Mouse (Mus musculus) stomach, postnatal 0 days (tissue): Measurements from ENCODE around the gene Gpr19.

Source experiments
- CTCF ChIP-seq: IDR thresholded peaks from 2 replicates; pipeline ENCODE4 v1.5.1; 2016; ENCODE audit warnings: antibody characterized with exemption, low read depth, mild to moderate bottlenecking, moderate library complexity
- EP300 ChIP-seq: optimal IDR thresholded peaks from 2 replicates; pipeline ENCODE3; 2016; ENCODE audit warnings: antibody characterized with exemption

GRCm38 (mm10) chr6:134883661-134884060 is 14.7 kb downstream of the Gpr19 start:
- TF ChIP-seq CTCF, result no peak
- TF ChIP-seq EP300, result no peak
